Mouse (Mus musculus) MEL (cell line): ENCODE results near the gene Teddm1a. TPM values are rescaled to one million over a fixed set of nuclear protein-coding genes. Genes with fewer than 3 reads are reported as not detected.

ENCODE experiments used
- DNase-seq: peaks from one replicate; pipeline ENCODE4 v3.0.0; 2011; ENCODE audit warnings: low read depth, low spot score
- H3K27ac ChIP-seq: 2 replicates; pipeline ENCODE4 v1.5.1; 2012; ENCODE audit warnings: low read depth, mild to moderate bottlenecking, control low read depth, low read length, moderate library complexity; ENCODE audit not compliant: control insufficient read depth
- H3K27me3 ChIP-seq, 2 experiments: fragments of 150-350 bp in 1 of 2; sonication (generic) in 1 of 2; 2 replicates each; pipeline ENCODE4 v1.6.1; 2012; ENCODE audit warnings: low read length in 2 of 2, mild to moderate bottlenecking in 2 of 2, improper control_type of control experiment in 1 of 2, moderate library complexity in 1 of 2; ENCODE audit not compliant: insufficient read depth in 2 of 2, control insufficient read depth in 1 of 2
- H3K36me3 ChIP-seq, 2 experiments: 2 replicates each; pipeline ENCODE4 v1.6.1; 2012 to 2014; ENCODE audit warnings: low read length in 2 of 2, improper control_type of control experiment in 1 of 2, inconsistent platforms in 1 of 2, mild to moderate bottlenecking in 1 of 2; ENCODE audit not compliant: insufficient read depth in 2 of 2, control insufficient read depth in 1 of 2
- H3K4me1 ChIP-seq, 2 experiments: fragments of 150-350 bp in 1 of 2; sonication (generic) in 1 of 2; 2 replicates each; pipeline ENCODE4 v1.6.1; 2012; ENCODE audit warnings: low read length in 2 of 2, improper control_type of control experiment in 1 of 2, mild to moderate bottlenecking in 1 of 2; ENCODE audit not compliant: insufficient read depth in 2 of 2, control insufficient read depth in 1 of 2
- H3K4me3 ChIP-seq, 2 experiments: fragments of 150-350 bp in 1 of 2; sonication (generic) in 1 of 2; 2 replicates each; pipeline ENCODE4 v1.5.1; 2012; ENCODE audit warnings: low read depth in 2 of 2, low read length in 2 of 2, mild to moderate bottlenecking in 2 of 2, moderate library complexity in 2 of 2, control low read depth in 1 of 2, improper control_type of control experiment in 1 of 2; ENCODE audit not compliant: control insufficient read depth in 1 of 2, insufficient read depth in 1 of 2
- H3K79me2 ChIP-seq: 2 replicates; pipeline ENCODE4 v1.6.1; 2012; ENCODE audit warnings: mild to moderate bottlenecking, low read length, moderate library complexity; ENCODE audit not compliant: control insufficient read depth, poor library complexity, insufficient read depth
- H3K9ac ChIP-seq: 2 replicates; pipeline ENCODE4 v1.6.1; 2012; ENCODE audit warnings: low read depth, mild to moderate bottlenecking, control low read depth, low read length, moderate library complexity; ENCODE audit not compliant: control insufficient read depth, poor library complexity, severe bottlenecking
- H3K9me3 ChIP-seq: fragments of 150-350 bp; sonication (generic); replicated peaks from 2 replicates; pipeline ENCODE4 v1.6.1; 2012; ENCODE audit warnings: mild to moderate bottlenecking, low read length, improper control_type of control experiment, moderate library complexity; ENCODE audit not compliant: insufficient read depth
- CHD1 ChIP-seq: IDR thresholded peaks from 2 replicates; pipeline ENCODE4 v1.6.1; 2012; ENCODE audit warnings: low read depth, mild to moderate bottlenecking, inconsistent platforms, low read length, improper control_type of control experiment
- E2F4 ChIP-seq: IDR thresholded peaks from 2 replicates; pipeline ENCODE4 v1.6.1; 2011; ENCODE audit warnings: low read depth, low read length, improper control_type of control experiment, borderline replicate concordance
- ELF1 ChIP-seq: IDR thresholded peaks from 2 replicates; pipeline ENCODE4 v1.6.1; 2014; ENCODE audit warnings: low read depth, mild to moderate bottlenecking, inconsistent platforms, low read length, improper control_type of control experiment, moderate library complexity
- EP300 ChIP-seq, 2 experiments: IDR thresholded peaks; 2 replicates each; pipeline ENCODE4 v1.6.1; 2011; ENCODE audit warnings: improper control_type of control experiment in 2 of 2, low read length in 2 of 2, low read depth in 1 of 2, mild to moderate bottlenecking in 1 of 2
- JUND ChIP-seq: IDR thresholded peaks from 2 replicates; pipeline ENCODE4 v1.6.1; 2011; ENCODE audit warnings: low read depth, mild to moderate bottlenecking, improper control_type of control experiment, low read length
- MAFK ChIP-seq: IDR thresholded peaks from 2 replicates; pipeline ENCODE4 v1.6.1; 2011; ENCODE audit warnings: low read depth, mild to moderate bottlenecking, low read length, improper control_type of control experiment, borderline replicate concordance
- MEF2A ChIP-seq: IDR thresholded peaks from 2 replicates; pipeline ENCODE4 v1.6.1; 2014; ENCODE audit warnings: low read depth, mild to moderate bottlenecking, inconsistent platforms, low read length, improper control_type of control experiment; ENCODE audit not compliant: poor library complexity, insufficient replicate concordance, severe bottlenecking; ENCODE audit errors: extremely low read depth
- MXI1 ChIP-seq: IDR thresholded peaks from 2 replicates; pipeline ENCODE4 v1.6.1; 2011; ENCODE audit warnings: mild to moderate bottlenecking, low read depth, low read length, improper control_type of control experiment
- MYB ChIP-seq: IDR thresholded peaks from 2 replicates; pipeline ENCODE4 v1.6.1; 2011; ENCODE audit warnings: mild to moderate bottlenecking, low read depth, low read length, improper control_type of control experiment
- POLR2AphosphoS5 ChIP-seq: IDR thresholded peaks from 2 replicates; pipeline ENCODE4 v1.6.1; 2012; ENCODE audit warnings: low read depth, borderline replicate concordance, mild to moderate bottlenecking, inconsistent platforms, low read length, moderate library complexity, mixed read lengths
- RAD21 ChIP-seq: IDR thresholded peaks from 2 replicates; pipeline ENCODE4 v1.6.1; 2011; ENCODE audit warnings: mild to moderate bottlenecking, low read depth, low read length, improper control_type of control experiment
- RCOR1 ChIP-seq: IDR thresholded peaks from 2 replicates; pipeline ENCODE4 v1.6.1; 2012; ENCODE audit warnings: low read depth, mild to moderate bottlenecking, inconsistent platforms, low read length, improper control_type of control experiment
- SIN3A ChIP-seq: IDR thresholded peaks from 2 replicates; pipeline ENCODE4 v1.6.1; 2012; ENCODE audit warnings: low read length, improper control_type of control experiment, inconsistent platforms
- SMC3 ChIP-seq: IDR thresholded peaks from 2 replicates; pipeline ENCODE4 v1.6.1; 2011; ENCODE audit warnings: low read depth, low read length, improper control_type of control experiment
- TAL1 ChIP-seq: IDR thresholded peaks from 2 replicates; pipeline ENCODE4 v1.6.1; 2012; ENCODE audit warnings: mild to moderate bottlenecking, inconsistent platforms, low read length, moderate library complexity, mixed read lengths
- TCF12 ChIP-seq: IDR thresholded peaks from 2 replicates; pipeline ENCODE4 v1.6.1; 2014; ENCODE audit warnings: low read depth, mild to moderate bottlenecking, inconsistent platforms, low read length, improper control_type of control experiment, moderate library complexity
- ZMIZ1 ChIP-seq: IDR thresholded peaks from 2 replicates; pipeline ENCODE4 v1.6.1; 2012; ENCODE audit warnings: low read depth, mild to moderate bottlenecking, inconsistent platforms, low read length, improper control_type of control experiment, moderate library complexity
- polyA plus RNA-seq, 2 experiments: library from polyadenylated mRNA; stranded (reverse) in 1 of 2; unstranded in 1 of 2; fragments of >175 nt in 1 of 2; fragments of >200 nt in 1 of 2; gene quantifications; 2 replicates each; pipeline versions ENCODE4 v1.2.1 to v1.2.4; 2012; ENCODE audit warnings: low replicate concordance in 2 of 2, low read depth in 1 of 2; ENCODE audit not compliant: insufficient read length in 2 of 2, insufficient read depth in 1 of 2, missing spikeins in 1 of 2
- total RNA-seq: library from RNA; depleted of rRNA; stranded (reverse); fragments of 300-350 nt; gene quantifications from 2 replicates; pipeline ENCODE4 v1.2.3, GENCODE M21; 2012

Gene Teddm1a
- total and polyA plus RNA-seq, 3 experiments: not detected

DNA sequence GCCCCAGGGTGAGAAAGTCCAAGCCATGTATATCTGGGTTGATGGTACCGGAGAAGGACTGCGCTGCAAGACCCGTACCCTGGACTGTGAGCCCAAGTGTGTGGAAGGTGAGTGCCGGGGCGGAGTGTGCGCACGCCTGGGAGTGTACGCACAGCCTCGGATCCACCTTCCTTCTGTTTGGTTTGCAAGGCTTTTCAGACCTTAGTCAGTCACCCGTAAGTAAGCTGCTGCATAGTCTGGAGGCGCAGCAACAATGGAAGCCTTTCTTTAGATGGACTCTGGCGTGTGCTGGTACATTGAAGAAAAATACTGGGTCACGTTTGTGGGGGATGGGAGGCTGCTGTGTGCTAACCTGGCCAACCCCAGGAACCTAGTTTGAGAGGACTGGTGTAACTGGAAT, 11.5 kb downstream of the Teddm1a start:
- Histone ChIP-seq H3K9ac (no peak overlapping the region), H3K27me3 (no peaks in the 10 kb centered on the region), H3K36me3 (peaks cover 6 to 11% of the 10 kb centered on the region in 2 experiments; a peak in 3 of 4 replicates), H3K27ac (no peak overlapping the region)
- TF ChIP-seq MAFK (no peak), JUND (no peak), EP300 (IDR thresholded peaks at IDR 0.05; ENCODE audit: low read depth in 1 of 2, low read length in 2 of 2) (no peak)
- TF ChIP-seq, all 39 proteins: peak for 0
- H3K79me2 ChIP-seq: peaks cover 15% of the 10 kb centered on the region
- no peaks in the 10 kb centered on the region for H3K9me3 ChIP-seq
- peaks cover 0 to 10% of the 10 kb centered on the region in 2 experiments; a peak in 2 of 4 replicates for H3K4me1 ChIP-seq
- no peak overlapping the region for H3K4me3 ChIP-seq
- no peak for DNase-seq

DNA sequence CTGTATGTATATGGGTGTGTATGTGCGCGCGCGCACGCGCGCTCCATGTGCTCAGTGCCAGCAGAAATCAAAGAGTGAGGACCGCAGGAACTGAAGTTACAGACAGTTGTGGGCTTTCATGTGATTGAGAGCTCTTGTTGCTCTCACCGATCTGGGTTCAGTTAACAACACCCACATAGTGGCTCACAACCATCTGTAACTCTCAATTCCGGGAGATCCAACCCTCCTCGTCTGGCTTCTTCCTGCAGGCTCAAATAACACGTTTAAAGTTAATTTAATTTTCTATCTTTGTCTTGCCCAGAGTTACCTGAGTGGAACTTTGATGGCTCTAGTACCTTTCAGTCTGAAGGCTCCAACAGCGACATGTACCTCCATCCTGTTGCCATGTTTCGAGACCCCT, 12.7 kb downstream of the Teddm1a start:
- Histone ChIP-seq H3K4me3 (no peak overlapping the region), H3K27ac (no peak overlapping the region), H3K27me3 (no peaks in the 10 kb centered on the region), H3K4me1 (peaks cover 0 to 8% of the 10 kb centered on the region in 2 experiments; a peak in 2 of 4 replicates), H3K9me3 (no peaks in the 10 kb centered on the region), H3K9ac (no peak overlapping the region), H3K36me3 (peaks cover 8 to 11% of the 10 kb centered on the region in 2 experiments), H3K79me2 (peaks cover 15% of the 10 kb centered on the region)
- DNase-seq: no peak
- TF ChIP-seq E2F4 (no peak), CHD1 (no peak), MEF2A (no peak), ZMIZ1 (no peak), RCOR1 (no peak), ELF1 (no peak), POLR2AphosphoS5 (no peak), TAL1 (no peak), TCF12 (no peak), MYB (no peak), JUND (no peak), SIN3A (no peak), RAD21 (no peak), SMC3 (no peak), EP300 (IDR thresholded peaks at IDR 0.05; ENCODE audit: low read depth in 1 of 2, low read length in 2 of 2) (no peak), MXI1 (no peak)
